Mouse (Mus musculus) spleen, adult 2 months (tissue): ENCODE data around the gene Hsdl2.

Source experiments
- CTCF ChIP-seq: fragments of 200-500 bp; IDR thresholded peaks from 2 replicates; pipeline ENCODE4 v1.5.1; 2011; ENCODE audit warnings: mild to moderate bottlenecking, inconsistent platforms; ENCODE audit not compliant: insufficient read depth, insufficient read length, insufficient replicate concordance; ENCODE audit errors: extremely low read depth
- POLR2A ChIP-seq: fragments of 200-500 bp; IDR thresholded peaks from 2 replicates; pipeline ENCODE4 v1.6.1; 2011; ENCODE audit warnings: low read depth, low read length, inconsistent platforms

DNA sequence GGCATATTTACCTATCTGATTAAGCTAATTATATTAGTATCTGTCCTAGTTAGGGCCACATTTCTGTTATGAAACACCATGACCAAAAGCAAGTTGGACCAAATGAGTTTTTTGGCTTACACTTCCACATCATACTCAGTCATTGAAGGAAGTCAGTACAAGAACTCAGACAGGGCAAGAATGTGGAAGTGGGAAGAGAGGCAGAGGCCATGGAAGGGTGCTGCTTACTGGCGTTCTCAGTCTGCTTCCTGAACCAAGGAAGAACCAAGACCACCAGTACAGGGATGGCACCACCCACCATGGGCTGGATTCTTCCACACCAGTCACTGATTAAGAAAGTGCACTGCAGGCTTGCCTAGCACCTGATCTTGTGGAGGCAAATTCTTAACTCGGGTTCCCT is 13.3 kb downstream of the Hsdl2 start:
- TF ChIP-seq CTCF (no peak), POLR2A (no peak)
